Mouse (Mus musculus) ES-CJ7 (cell line): ENCODE measurements around the gene Pacsin1.

Experiments used
- DNase-seq: peaks from one replicate; pipeline ENCODE4 v3.0.0; 2011; ENCODE audit warnings: low read depth, low spot score

Gene Pacsin1

DNA sequence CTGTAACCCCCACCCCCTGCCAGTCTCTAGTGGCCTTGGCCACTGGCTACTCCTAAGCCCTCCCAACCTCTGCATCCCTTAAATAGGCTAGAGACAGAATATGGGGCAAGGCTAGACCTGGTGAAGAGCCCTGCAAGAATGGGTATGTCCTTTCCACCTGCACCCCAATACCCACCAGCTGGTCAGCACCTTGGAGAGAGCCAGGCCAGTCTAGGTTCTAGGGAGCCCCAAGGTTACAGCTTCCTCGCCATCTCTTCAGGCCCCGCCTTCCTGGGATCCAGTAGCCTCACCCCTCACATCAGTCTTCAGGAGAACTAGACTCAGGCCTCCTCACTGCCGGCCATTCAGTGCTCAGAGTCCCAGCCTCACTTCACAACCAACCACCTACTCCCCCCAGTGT, 69.0 kb downstream of the Pacsin1 start:
- no peak for DNase-seq

DNA sequence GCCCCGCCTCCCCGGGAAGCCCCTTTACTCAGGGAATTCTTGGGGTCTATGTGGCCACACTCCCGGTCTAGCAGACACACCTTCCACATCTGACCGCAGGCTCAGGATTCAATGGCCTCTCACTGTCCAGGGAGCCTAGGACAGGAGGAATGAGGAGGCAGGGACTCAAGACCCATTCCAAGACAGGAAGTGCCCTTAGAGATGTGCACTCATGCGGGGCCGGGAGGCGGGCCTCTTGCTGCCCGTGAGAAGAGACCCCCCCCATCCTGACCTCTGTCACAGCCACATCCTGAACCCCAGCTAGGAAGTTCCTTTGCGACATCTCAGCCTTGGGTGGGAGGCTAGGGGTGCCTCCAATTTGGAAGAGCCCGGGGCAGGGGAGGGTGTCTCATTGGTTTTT, 69.7 kb downstream of the Pacsin1 start:
- no peak for DNase-seq

DNA sequence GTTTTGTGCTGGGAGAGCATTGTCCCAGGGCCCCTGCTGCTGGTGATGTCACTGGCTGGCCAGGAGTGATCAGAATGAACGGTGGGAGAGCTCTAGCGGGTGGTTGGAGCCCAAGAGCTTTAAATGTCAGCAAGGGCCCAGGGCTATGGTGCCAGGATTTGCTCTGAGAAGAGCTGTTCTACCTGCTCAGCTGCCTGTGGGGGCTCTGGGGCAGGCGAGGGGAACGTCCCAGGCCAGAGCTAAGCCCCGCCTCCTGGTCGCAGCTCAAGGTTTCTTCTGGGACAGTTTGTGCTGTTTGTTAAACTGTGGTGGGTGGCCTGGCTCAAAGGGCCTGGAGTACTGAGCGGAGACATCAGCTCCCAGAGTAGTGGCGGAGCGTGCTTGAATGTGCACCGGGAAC, 70.1 kb downstream of the Pacsin1 start:
- no peak for DNase-seq

GRCm38 (mm10) chr17:27726527-27726926, 71.2 kb downstream of the Pacsin1 start:
- DNase-seq: no peak

DNA sequence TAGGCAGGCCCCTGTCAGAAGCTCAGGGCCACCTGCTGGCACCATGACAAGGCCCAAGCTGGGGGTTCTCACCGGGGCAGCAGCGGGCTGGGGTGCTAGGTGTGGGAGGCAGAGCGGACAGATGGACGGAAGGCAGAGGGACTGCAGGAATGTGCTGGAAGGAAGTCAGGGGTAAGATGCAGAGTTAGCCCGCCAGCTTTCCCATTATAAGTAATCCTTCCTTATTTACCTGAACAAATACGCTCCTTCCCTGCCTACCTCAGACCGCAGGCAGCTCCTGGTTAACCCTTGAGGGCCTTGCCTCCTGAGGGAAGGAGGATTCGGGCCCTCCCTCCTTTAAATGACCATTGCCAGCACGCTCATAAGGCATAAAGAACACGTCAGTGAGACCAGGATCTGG, 73.5 kb downstream of the Pacsin1 start, which contains the start of gene Spdef:
Spdef (minus strand) TSS at position 186 of the 400 bp plus-strand sequence.
- no peak for DNase-seq

- no peak for DNase-seq
Observed at GRCm38 (mm10) chr17:27732152-27732551, 76.8 kb downstream of the Pacsin1 start.

DNA sequence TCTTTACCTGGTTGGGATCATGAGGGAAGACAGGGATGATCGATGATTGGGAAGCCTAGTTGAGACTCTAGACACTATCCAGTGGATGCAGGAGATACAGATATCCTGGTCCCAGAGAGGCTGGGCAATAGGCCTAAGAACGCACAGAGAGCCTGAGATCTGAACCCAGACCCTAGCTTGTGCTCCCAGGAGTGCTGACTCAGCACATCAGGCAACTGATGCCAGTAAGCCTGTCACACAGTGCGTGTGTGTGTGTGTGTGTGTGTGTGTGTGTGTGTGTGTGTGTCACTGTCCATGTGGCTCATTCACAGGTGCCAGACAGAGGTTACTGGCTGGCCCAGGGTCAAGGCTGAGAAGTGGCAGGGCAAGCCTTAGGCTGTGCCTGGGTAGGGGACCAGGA, 77.4 kb downstream of the Pacsin1 start:
- DNase-seq: no peak

DNA sequence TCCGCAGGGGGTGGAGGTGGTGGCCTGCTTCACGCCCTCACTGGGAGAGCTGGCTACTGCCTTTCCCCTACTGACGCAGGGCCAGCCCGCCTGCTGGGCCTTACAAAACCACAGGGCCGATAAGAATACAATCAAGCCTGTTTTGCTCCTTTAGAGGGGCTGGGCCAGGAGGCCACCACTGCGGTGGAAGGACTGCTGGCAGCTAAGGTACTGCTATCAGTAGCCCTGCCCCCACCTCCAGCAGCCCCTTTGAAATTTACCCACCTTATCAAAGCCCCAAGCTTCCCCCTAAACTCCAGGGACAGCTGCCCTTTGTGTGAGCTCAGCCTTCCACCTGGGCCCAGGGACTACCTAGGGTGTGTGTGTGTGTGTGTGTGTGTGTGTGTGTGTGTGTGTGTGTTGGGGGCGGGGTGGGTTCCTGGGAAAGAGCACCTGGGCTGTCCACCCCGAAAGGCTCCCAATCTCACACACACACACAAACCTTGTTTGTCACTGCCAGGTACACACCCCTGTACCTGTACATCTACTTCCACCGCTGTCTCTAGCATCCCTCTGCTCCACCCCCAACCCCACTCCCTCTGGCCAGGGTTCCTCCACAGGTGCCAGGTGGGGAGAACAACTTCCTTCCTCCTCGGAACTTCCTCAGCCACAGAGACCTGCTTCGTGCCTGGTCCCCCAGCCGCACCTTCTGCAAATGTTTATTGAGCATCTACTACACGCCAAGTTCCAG, 79.2 kb downstream of the Pacsin1 start:
- DNase-seq: no peak

DNA sequence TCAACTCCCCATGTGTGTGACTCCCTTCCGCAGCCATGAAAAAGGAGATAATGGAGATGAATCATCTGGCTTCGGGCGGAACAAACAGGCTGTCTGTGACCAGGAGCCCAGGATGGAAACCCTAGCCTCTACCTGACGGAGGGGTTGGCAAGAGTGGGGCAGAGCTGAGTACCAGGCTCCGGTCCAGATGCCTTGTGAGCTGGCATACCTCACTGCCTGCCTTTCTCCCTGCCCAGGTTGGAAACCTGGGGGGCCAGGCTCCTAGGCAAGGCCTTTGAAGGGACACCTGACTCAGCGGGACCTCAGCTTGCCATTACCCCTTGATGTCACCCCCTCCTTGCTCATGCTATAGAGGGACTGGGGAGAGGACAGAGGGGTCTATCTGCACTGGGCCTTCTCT, 85.7 kb downstream of the Pacsin1 start:
- DNase-seq: no peak

DNA sequence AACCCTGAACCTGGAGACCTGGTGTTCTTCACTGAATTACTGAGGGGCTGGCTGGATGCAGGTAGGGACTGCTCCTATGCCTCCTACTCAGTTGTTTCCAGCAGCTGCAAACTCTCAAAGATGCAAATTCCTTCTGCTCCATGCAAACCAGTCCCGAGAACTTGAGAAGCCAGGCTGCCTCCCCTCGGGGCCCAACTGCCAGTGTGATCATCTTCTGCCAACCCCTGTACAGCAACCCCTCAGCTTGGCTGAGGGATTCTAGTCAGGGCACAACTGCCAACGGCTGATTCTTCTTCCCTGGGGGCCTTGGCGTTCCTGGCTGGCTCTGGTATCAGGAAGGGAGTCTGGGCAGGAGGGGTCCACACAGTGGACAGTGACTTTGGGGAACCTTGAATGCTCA, 91.1 kb downstream of the Pacsin1 start:
- no peak for DNase-seq

DNA sequence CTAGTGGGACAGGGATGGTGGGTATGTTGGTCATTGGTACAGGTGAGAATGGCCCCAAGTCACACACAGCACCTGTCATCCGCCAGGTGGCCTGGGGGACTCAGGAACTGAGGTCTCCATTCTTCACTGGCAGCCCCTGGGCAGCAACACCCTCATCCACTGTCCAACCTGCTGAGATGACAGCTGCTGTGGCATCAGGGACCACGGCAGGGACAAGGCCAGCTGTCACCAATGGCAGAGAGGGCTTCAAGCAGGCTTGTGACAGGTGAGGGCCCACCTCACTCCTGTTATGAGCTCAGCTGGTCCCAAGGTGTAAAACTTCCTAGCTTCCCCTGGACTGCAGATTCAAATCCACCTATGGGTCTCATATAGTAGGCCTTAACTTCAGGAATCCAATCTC, 92.8 kb downstream of the Pacsin1 start:
- DNase-seq: no peak

DNA sequence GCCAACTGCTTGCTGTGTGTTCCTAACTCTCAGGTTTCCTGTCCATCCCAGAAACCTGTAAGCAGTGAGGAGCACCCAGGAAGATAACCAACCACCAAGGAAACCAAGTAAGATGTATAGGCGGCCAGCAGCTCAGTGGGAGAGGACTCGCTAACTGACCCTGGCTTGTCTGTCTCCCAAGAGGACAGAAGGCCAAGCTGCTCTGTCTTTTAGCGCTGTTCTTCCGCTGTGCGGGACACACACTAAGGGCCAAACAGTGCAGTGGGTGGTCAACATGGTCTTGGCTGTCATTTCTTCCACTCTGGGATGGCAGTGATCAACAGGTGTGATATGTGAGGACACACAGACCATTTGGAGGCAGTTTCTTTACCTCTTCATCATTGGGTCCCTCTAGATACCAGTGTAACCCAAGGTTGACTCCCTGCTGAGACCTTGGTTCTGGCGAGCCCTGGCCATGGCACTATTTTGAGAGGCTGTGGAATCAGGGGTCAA, 95.2 kb downstream of the Pacsin1 start:
- no peak for DNase-seq

DNA sequence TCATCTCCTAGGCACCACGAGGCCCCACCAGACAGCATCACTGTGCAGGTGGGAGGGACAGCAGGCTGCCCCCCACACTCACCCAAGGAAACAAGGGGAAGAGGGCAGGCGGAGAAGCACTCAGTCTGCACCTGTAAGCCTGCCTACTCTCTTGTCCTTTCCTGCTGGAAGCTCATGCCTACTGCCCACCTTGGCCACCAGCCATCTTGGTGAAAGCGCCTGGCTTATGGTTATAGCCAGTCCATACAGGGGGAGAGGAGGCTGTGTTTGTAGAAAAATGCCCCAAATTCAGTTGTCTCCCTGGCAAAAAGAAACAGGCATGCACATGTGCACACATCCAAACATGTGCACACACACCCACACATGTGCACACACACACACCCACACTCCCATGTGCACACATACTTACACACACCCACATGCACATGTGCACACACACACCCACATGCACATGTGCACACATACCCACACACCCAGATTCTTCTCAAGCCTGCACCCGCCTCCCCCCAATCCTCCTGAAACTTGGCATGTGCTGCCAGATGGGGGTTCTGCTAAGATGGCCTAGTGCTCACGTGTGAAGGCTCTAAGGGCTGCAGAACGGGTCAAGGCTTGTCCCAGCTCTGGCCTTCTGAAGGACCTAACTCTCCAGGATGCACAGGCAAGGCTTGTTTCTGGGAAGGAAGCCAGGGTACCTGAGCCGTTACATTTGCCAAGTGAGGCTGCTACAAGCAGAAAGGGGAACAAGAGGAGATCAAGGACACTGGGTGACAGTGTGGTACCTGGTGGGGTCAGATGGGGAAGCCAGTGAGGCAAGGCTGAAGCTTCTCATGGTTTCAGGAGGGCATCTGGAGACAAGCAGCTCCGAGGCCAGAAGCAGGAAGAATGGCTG, 96.2 kb downstream of the Pacsin1 start:
- no peak for DNase-seq

DNA sequence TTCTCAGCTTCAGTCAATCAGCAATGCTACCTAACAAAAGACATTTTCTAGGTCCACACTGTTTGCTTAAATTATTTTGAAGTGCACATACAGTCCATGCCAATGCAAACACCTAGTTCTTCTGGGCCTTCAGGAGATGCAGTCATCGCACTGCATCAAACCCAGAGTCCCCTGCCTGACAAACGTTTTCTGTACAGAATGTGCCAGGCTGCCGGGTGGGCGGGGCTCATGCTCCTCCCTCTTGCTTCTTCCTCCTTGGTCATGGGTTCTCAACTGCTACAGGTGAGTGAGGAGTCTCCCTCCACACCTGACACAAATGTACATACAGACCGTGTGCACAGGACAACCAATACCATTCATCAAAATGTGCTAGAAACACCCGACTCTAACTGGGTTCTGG, 104.9 kb downstream of the Pacsin1 start:
- no peak for DNase-seq
